Mouse (Mus musculus) midbrain, embryonic 15.5 days (tissue): ENCODE measurements at regions not wholly inside any gene's neighbourhood (a gene's known extent, or its start where the extent isn't known, plus 50 kb on each side); places are given as distances from the start of the nearest gene placed in this dataset.

ENCODE experiments used
- ATAC-seq: fragments of 200-750 bp; cut with Nextera tagmentation; replicated peaks from 2 replicates; pipeline ENCODE4 v1.8.0; 2017; ENCODE audit warnings: moderate TSS enrichment
- H3K27ac ChIP-seq: fragments of 300-500 bp; sonication (generic); 2 replicates; pipeline ENCODE4 v1.5.1; 2015; ENCODE audit warnings: mild to moderate bottlenecking, inconsistent platforms
- H3K27me3 ChIP-seq: fragments of 300-500 bp; sonication (generic); replicated peaks from 2 replicates; pipeline ENCODE4 v1.6.1; 2015; ENCODE audit warnings: inconsistent platforms
- H3K36me3 ChIP-seq: fragments of 300-500 bp; sonication (generic); replicated peaks from 2 replicates; pipeline ENCODE4 v1.6.1; 2015; ENCODE audit warnings: inconsistent platforms
- H3K4me1 ChIP-seq: fragments of 300-500 bp; sonication (generic); 2 replicates; pipeline ENCODE4 v1.6.1; 2015; ENCODE audit warnings: inconsistent platforms
- H3K4me2 ChIP-seq: fragments of 300-500 bp; sonication (generic); 2 replicates; pipeline ENCODE4 v1.6.1; 2015; ENCODE audit warnings: inconsistent platforms, mild to moderate bottlenecking, moderate library complexity
- H3K4me3 ChIP-seq: fragments of 300-500 bp; sonication (generic); 2 replicates; pipeline ENCODE4 v1.5.1; 2015; ENCODE audit warnings: mild to moderate bottlenecking, inconsistent platforms
- H3K9ac ChIP-seq: fragments of 300-500 bp; sonication (generic); 2 replicates; pipeline ENCODE4 v1.6.1; 2015; ENCODE audit warnings: mild to moderate bottlenecking, inconsistent platforms
- H3K9me3 ChIP-seq: fragments of 300-500 bp; sonication (generic); 2 replicates; pipeline ENCODE4 v1.6.1; 2016; ENCODE audit warnings: inconsistent platforms
- WGBS: fragments of 180-500 bp; shearing (Covaris S2); methylation state at CpG from one replicate; pipeline ENCODE4 v1.1.7; 2015; ENCODE audit warnings: mixed read lengths; 5-methylcytosine and 5-hydroxymethylcytosine counted together

GRCm38 (mm10) chr6:139198601-139199000, 303.2 kb downstream of the Rergl start:
- Histone ChIP-seq H3K36me3 (no peaks in the 10 kb centered on the region), H3K9me3 (no peaks in the 10 kb centered on the region), H3K9ac (no peak overlapping the region), H3K4me2 (no peak overlapping the region), H3K27ac (no peak overlapping the region), H3K27me3 (no peaks in the 10 kb centered on the region), H3K4me1 (no peaks in the 10 kb centered on the region), H3K4me3 (no peak overlapping the region)
- WGBS, result 81% methylated on average over 4 of the region's 4 CpGs
- no peak for ATAC-seq

- ATAC-seq, result no peak
- no peak overlapping the region for H3K4me3 ChIP-seq
- no peaks in the 10 kb centered on the region for H3K9me3 ChIP-seq
- 80% methylated on average over 8 of the region's 8 CpGs for WGBS
- no peaks in the 10 kb centered on the region for H3K27me3 ChIP-seq
- H3K9ac ChIP-seq, result no peak overlapping the region
- no peaks in the 10 kb centered on the region for H3K36me3 ChIP-seq
- no peaks in the 10 kb centered on the region for H3K4me1 ChIP-seq
- H3K4me2 ChIP-seq, result no peak overlapping the region
- no peak overlapping the region for H3K27ac ChIP-seq
Measured at GRCm38 (mm10) chr6:139186431-139186830, 315.3 kb downstream of the Rergl start.

- Histone ChIP-seq H3K27me3 (no peaks in the 10 kb centered on the region), H3K36me3 (no peaks in the 10 kb centered on the region), H3K4me1 (no peaks in the 10 kb centered on the region), H3K9me3 (no peaks in the 10 kb centered on the region), H3K27ac (no peak overlapping the region), H3K4me3 (no peak overlapping the region), H3K4me2 (no peak overlapping the region), H3K9ac (no peak overlapping the region)
- ATAC-seq, result no peak
- WGBS, result 81% methylated on average over 6 of the region's 6 CpGs
Measured at GRCm38 (mm10) chr6:139160352-139160751, 341.4 kb downstream of the Rergl start.

- Histone ChIP-seq H3K9me3 (no peaks in the 10 kb centered on the region), H3K27me3 (no peaks in the 10 kb centered on the region), H3K4me1 (no peaks in the 10 kb centered on the region), H3K9ac (no peak overlapping the region), H3K4me3 (no peak overlapping the region), H3K36me3 (no peaks in the 10 kb centered on the region), H3K27ac (no peak overlapping the region), H3K4me2 (no peak overlapping the region)
- ATAC-seq, result no peak
- 83% methylated on average over 4 of the region's 4 CpGs for WGBS
Measured at GRCm38 (mm10) chr6:139159741-139160140, 342.0 kb downstream of the Rergl start.

- H3K27me3 ChIP-seq, result no peaks in the 10 kb centered on the region
- no peak overlapping the region for H3K27ac ChIP-seq
- H3K9ac ChIP-seq, result no peak overlapping the region
- H3K4me3 ChIP-seq, result no peak overlapping the region
- H3K36me3 ChIP-seq, result no peaks in the 10 kb centered on the region
- ATAC-seq, result no peak
- H3K4me1 ChIP-seq, result no peaks in the 10 kb centered on the region
- 82% methylated on average over 1 of the region's 1 CpGs for WGBS
- H3K4me2 ChIP-seq, result no peak overlapping the region
- no peaks in the 10 kb centered on the region for H3K9me3 ChIP-seq
Measured at GRCm38 (mm10) chr6:139154802-139155201, 347.0 kb downstream of the Rergl start.

GRCm38 (mm10) chr6:139135693-139136092, 366.1 kb downstream of the Rergl start:
- Histone ChIP-seq H3K9me3 (no peaks in the 10 kb centered on the region), H3K27ac (no peak overlapping the region), H3K36me3 (no peaks in the 10 kb centered on the region), H3K4me3 (no peak overlapping the region), H3K4me1 (no peaks in the 10 kb centered on the region), H3K4me2 (no peak overlapping the region), H3K9ac (no peak overlapping the region), H3K27me3 (no peaks in the 10 kb centered on the region)
- WGBS, result 86% methylated on average over 6 of the region's 6 CpGs
- no peak for ATAC-seq

GRCm38 (mm10) chr6:139132083-139132679, 369.6 kb downstream of the Rergl start:
- no peak overlapping the region for H3K4me3 ChIP-seq
- H3K9me3 ChIP-seq, result no peaks in the 10 kb centered on the region
- no peak overlapping the region for H3K27ac ChIP-seq
- WGBS, result 76% methylated on average over 15 of the region's 15 CpGs
- ATAC-seq, result no peak
- H3K4me2 ChIP-seq, result no peak overlapping the region
- H3K9ac ChIP-seq, result no peak overlapping the region
- no peaks in the 10 kb centered on the region for H3K36me3 ChIP-seq
- H3K27me3 ChIP-seq, result no peaks in the 10 kb centered on the region
- H3K4me1 ChIP-seq, result no peaks in the 10 kb centered on the region

- Histone ChIP-seq H3K9me3 (no peaks in the 10 kb centered on the region), H3K4me1 (no peaks in the 10 kb centered on the region), H3K27me3 (no peaks in the 10 kb centered on the region), H3K36me3 (no peaks in the 10 kb centered on the region), H3K4me2 (no peak overlapping the region), H3K4me3 (no peak overlapping the region), H3K27ac (no peak overlapping the region), H3K9ac (no peak overlapping the region)
- ATAC-seq, result no peak
- 81% methylated on average over 6 of the region's 6 CpGs for WGBS
Measured at GRCm38 (mm10) chr6:139108263-139108662, 393.5 kb downstream of the Rergl start.

- 60% methylated on average over 3 of the region's 3 CpGs for WGBS
- no peak for ATAC-seq
- no peak overlapping the region for H3K4me2 ChIP-seq
Measured at GRCm38 (mm10) chr6:139103397-139103796, 398.4 kb downstream of the Rergl start.

GRCm38 (mm10) chr6:139099273-139099672, 402.5 kb downstream of the Rergl start:
- H3K27me3 ChIP-seq, result no peaks in the 10 kb centered on the region
- no peak overlapping the region for H3K4me3 ChIP-seq
- no peak overlapping the region for H3K9ac ChIP-seq
- H3K4me2 ChIP-seq, result no peak overlapping the region
- H3K9me3 ChIP-seq, result no peaks in the 10 kb centered on the region
- H3K4me1 ChIP-seq, result no peaks in the 10 kb centered on the region
- WGBS, result 91% methylated on average over 11 of the region's 11 CpGs
- H3K27ac ChIP-seq, result no peak overlapping the region
- no peak for ATAC-seq
- H3K36me3 ChIP-seq, result no peaks in the 10 kb centered on the region

More at GRCm38 (mm10) chr6:139103397-139103796, 398.4 kb downstream of the Rergl start:
- no peaks in the 10 kb centered on the region for H3K9me3 ChIP-seq
- no peaks in the 10 kb centered on the region for H3K36me3 ChIP-seq
- H3K27ac ChIP-seq, result no peak overlapping the region
- H3K27me3 ChIP-seq, result no peaks in the 10 kb centered on the region
- no peak overlapping the region for H3K4me3 ChIP-seq
- H3K9ac ChIP-seq, result no peak overlapping the region
- no peaks in the 10 kb centered on the region for H3K4me1 ChIP-seq

GRCm38 (mm10) chr6:139075433-139075832, 417.1 kb upstream of the Igbp1b start:
- WGBS, result 39% methylated on average over 4 of the region's 4 CpGs
- Histone ChIP-seq H3K4me2 (no peak overlapping the region), H3K4me1 (no peaks in the 10 kb centered on the region), H3K27me3 (no peaks in the 10 kb centered on the region), H3K4me3 (no peak overlapping the region), H3K36me3 (no peaks in the 10 kb centered on the region), H3K9ac (no peak overlapping the region), H3K9me3 (no peaks in the 10 kb centered on the region), H3K27ac (no peak overlapping the region)
- no peak for ATAC-seq

GRCm38 (mm10) chr6:139027696-139028095, 369.4 kb upstream of the Igbp1b start:
- Histone ChIP-seq H3K27ac (no peak overlapping the region), H3K9ac (no peak overlapping the region), H3K9me3 (no peaks in the 10 kb centered on the region), H3K36me3 (no peaks in the 10 kb centered on the region), H3K4me2 (no peak overlapping the region), H3K4me3 (no peak overlapping the region), H3K4me1 (no peaks in the 10 kb centered on the region), H3K27me3 (no peaks in the 10 kb centered on the region)
- ATAC-seq, result no peak
- WGBS, result 81% methylated on average over 3 of the region's 3 CpGs

- H3K27me3 ChIP-seq, result no peaks in the 10 kb centered on the region
- H3K4me2 ChIP-seq, result no peak overlapping the region
- WGBS, result 89% methylated on average over 4 of the region's 4 CpGs
- H3K4me1 ChIP-seq, result no peaks in the 10 kb centered on the region
- no peaks in the 10 kb centered on the region for H3K36me3 ChIP-seq
- no peak overlapping the region for H3K9ac ChIP-seq
- ATAC-seq, result no peak
- no peak overlapping the region for H3K4me3 ChIP-seq
- H3K9me3 ChIP-seq, result no peaks in the 10 kb centered on the region
- no peak overlapping the region for H3K27ac ChIP-seq
Measured at GRCm38 (mm10) chr6:139014526-139014925, 356.2 kb upstream of the Igbp1b start.
